Mouse (Mus musculus) heart, embryonic 14.5 days (tissue): ENCODE results near the gene Trem2. TPM values are rescaled to one million over a fixed set of nuclear protein-coding genes. Genes with fewer than 3 reads are reported as not detected.

ENCODE experiments used
- ATAC-seq: fragments of 200-750 bp; cut with Nextera tagmentation; 2 replicates; pipeline ENCODE4 v1.8.0; 2017; ENCODE audit warnings: low read depth, moderate TSS enrichment; ENCODE audit not compliant: insufficient number of reproducible peaks, insufficient read depth, low FRiP score
- H3K27ac ChIP-seq, 2 experiments: fragments of 200-500 bp in 1 of 2; fragments of 300-500 bp in 1 of 2; sonication (generic) in 1 of 2; replicated peaks in 1 of 2; 2 replicates each; pipeline ENCODE4 v1.5.1; 2012 to 2014; ENCODE audit warnings: low read depth in 2 of 2, low read length in 2 of 2, control low read depth in 1 of 2, mild to moderate bottlenecking in 1 of 2, mixed read lengths in 1 of 2; ENCODE audit not compliant: control insufficient read depth in 1 of 2, insufficient read depth in 1 of 2
- H3K27me3 ChIP-seq: fragments of 300-500 bp; sonication (generic); 2 replicates; pipeline ENCODE4 v1.6.1; 2014; ENCODE audit warnings: mild to moderate bottlenecking, low read length, control low read depth; ENCODE audit not compliant: control insufficient read depth, insufficient read depth
- H3K36me3 ChIP-seq: fragments of 300-500 bp; sonication (generic); 2 replicates; pipeline ENCODE4 v1.6.1; 2014; ENCODE audit warnings: mild to moderate bottlenecking, control low read depth, low read length, mixed read lengths; ENCODE audit not compliant: control insufficient read depth, insufficient read depth
- H3K4me1 ChIP-seq, 2 experiments: fragments of 200-500 bp in 1 of 2; fragments of 300-500 bp in 1 of 2; sonication (generic) in 1 of 2; 2 replicates each; pipeline ENCODE4 v1.6.1; 2012 to 2014; ENCODE audit warnings: low read length in 2 of 2, control low read depth in 1 of 2, mixed read lengths in 1 of 2; ENCODE audit not compliant: control insufficient read depth in 2 of 2, insufficient read depth in 2 of 2
- H3K4me2 ChIP-seq: fragments of 300-500 bp; sonication (generic); 2 replicates; pipeline ENCODE4 v1.6.1; 2014; ENCODE audit warnings: mild to moderate bottlenecking, low read length
- H3K4me3 ChIP-seq, 2 experiments: fragments of 200-500 bp in 1 of 2; fragments of 300-500 bp in 1 of 2; sonication (generic) in 1 of 2; 2 replicates each; pipeline ENCODE4 v1.5.1; 2012 to 2014; ENCODE audit warnings: low read length in 2 of 2, mild to moderate bottlenecking in 2 of 2, control low read depth in 1 of 2, low read depth in 1 of 2, moderate library complexity in 1 of 2; ENCODE audit not compliant: control insufficient read depth in 1 of 2, insufficient read depth in 1 of 2
- H3K9ac ChIP-seq: fragments of 300-500 bp; sonication (generic); 2 replicates; pipeline ENCODE4 v1.6.1; 2014; ENCODE audit warnings: mild to moderate bottlenecking, low read length
- H3K9me3 ChIP-seq: fragments of 300-500 bp; sonication (generic); 2 replicates; pipeline ENCODE4 v1.6.1; 2016; ENCODE audit warnings: low read length, control low read depth; ENCODE audit not compliant: control insufficient read depth
- WGBS: fragments of 180-500 bp; shearing (Covaris S2); extraction: QIAGEN DNeasy Blood & Tissue Kit; methylation state at CpG from one replicate; pipeline ENCODE4 v1.1.7; 2014; 5-methylcytosine and 5-hydroxymethylcytosine counted together
- polyA plus RNA-seq: library from polyadenylated mRNA; unstranded; fragments of >200 nt; fragmentation: Nextera tagmentation; extraction: Ambion mirVana; gene quantifications from 2 replicates; pipeline ENCODE4 v1.2.1, GENCODE M21; 2014

Gene Trem2
- polyA plus RNA-seq, 1 experiment from 2014 or later, result 3.4 TPM

DNA sequence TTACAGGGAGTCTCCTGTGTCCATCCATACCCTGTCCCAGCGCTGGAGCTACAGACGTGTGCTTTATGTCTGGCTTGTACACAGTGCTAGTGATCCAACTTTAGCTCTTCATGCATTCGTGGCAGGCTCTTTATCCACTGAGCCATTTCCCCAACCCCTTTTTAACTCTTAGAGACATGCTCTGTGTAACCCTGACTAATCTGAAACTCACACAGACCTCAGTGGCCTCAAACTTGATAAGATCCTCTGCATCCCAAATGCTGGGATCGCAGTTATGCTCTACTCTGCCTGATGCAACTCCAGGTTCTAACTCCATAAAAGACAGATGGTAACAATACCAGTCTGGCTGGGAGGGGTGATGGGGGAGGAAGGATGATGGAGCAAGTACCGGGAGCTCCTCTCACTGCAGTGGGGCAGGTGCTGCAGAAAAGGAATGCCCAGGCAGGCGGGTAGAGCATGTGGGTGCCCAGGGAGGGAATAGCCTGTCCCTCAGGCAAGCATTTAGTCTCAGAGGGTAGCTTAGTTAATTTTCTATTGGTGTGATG lies 17.3 kb downstream of the Trem2 start:
- Histone ChIP-seq H3K4me2 (0 out of 2 replicates have a peak overlapping the region, but pooled peaks have one; percentile 44), H3K4me1 (peaks cover 24 to 32% of the 10 kb centered on the region in 2 experiments), H3K9ac (no peak overlapping the region), H3K27me3 (no peaks in the 10 kb centered on the region), H3K36me3 (no peaks in the 10 kb centered on the region), H3K27ac (peak overlapping the region in 1 of 2 experiments; percentile 68; a peak in 2 of 4 replicates), H3K4me3 (no peak overlapping the region), H3K9me3 (no peaks in the 10 kb centered on the region)
- 42% methylated on average over 6 of the region's 6 CpGs for WGBS
- no peak for ATAC-seq

DNA sequence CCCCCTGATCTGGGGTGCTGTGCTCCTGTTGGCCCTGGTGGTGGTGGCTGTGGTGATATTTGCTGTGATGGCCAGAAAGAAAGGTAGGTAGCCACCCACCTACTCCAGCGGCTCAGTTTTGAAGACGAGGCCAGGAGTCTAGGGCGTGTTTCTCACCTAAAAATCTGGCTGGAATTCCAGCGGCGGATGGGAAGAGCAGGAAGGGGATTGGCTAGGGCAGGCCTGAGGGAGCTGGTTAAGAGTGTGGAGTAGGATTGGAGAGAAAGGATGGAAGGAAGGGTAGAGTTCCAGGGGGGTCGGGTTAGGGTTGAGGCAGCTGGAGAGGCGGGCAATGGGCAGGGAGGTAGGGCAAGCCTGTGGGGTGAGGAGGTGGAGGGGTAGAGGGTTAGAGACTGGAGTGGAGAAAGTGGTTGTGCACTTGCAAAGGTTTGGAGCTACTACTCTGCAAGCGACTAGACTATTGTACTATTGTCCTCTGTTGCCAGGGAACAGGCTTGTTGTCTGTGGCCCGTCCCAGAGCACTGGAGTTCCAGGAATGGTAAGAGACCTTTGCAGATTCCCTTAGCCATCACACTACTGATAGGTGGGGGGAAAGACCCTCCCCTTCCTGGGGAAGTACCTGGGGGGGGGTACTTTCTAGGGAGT lies 19.4 kb downstream of the Trem2 start:
- H3K4me2 ChIP-seq, result no peak overlapping the region
- ATAC-seq, result no peak; the same call in 1 of the 2 replicates
- no peaks in the 10 kb centered on the region for H3K9me3 ChIP-seq
- H3K36me3 ChIP-seq, result no peaks in the 10 kb centered on the region
- H3K27me3 ChIP-seq, result no peaks in the 10 kb centered on the region
- WGBS, result 68% methylated on average over 9 of the region's 9 CpGs
- no peak overlapping the region for H3K27ac ChIP-seq
- no peak overlapping the region for H3K9ac ChIP-seq
- H3K4me3 ChIP-seq, result no peak overlapping the region
- H3K4me1 ChIP-seq, result peaks cover 24 to 27% of the 10 kb centered on the region in 2 experiments

DNA sequence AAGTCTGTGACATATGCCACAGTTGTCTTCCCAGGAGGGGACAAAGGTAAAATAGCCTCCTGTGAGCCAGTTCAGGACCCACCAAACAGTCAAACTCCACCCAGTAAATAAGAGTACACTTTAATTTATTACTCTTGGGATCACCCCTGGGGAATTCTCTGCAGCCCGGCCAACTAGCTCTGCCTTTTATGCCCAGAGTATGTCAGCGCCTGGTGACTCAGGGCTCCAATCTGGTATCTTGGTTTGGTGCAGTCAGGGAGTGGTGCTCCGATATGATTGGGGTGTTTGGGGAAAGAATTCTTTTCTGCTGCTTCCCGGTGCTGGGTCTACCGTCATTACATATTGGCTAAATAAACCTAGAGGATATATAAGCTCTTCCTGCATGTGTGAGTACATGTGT lies 20.6 kb downstream of the Trem2 start:
- H3K27ac ChIP-seq, result no peak overlapping the region
- H3K4me2 ChIP-seq, result no peak overlapping the region
- H3K9ac ChIP-seq, result no peak overlapping the region
- H3K4me3 ChIP-seq, result no peak overlapping the region
- WGBS, result 59% methylated on average over 5 of the region's 5 CpGs
- ATAC-seq, result no peak
- no peaks in the 10 kb centered on the region for H3K9me3 ChIP-seq
- no peaks in the 10 kb centered on the region for H3K36me3 ChIP-seq
- H3K27me3 ChIP-seq, result no peaks in the 10 kb centered on the region
- H3K4me1 ChIP-seq, result peaks cover 17 to 19% of the 10 kb centered on the region in 2 experiments

DNA sequence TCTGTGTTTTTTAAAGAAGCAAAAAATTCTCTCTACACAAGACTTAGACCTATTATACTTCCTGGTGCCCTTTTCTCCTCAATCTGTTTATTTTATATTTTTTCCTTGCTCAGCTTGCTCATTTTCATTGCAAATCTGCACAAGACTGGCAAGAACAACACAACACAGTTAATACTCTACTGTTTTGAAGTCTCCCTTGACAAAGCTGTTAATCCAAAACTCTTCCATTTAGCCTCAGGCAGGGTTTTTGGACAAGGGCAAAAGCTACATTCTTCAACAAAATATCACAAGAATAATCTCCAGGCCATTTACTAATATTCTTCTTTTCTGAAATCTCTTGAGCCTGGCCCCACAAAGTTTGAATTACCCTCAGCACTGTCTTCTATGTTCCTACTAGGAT lies 25.4 kb downstream of the Trem2 start:
- no peaks in the 10 kb centered on the region for H3K9me3 ChIP-seq
- no peak overlapping the region for H3K4me3 ChIP-seq
- H3K4me1 ChIP-seq, result no peaks in the 10 kb centered on the region
- no peak for ATAC-seq
- H3K4me2 ChIP-seq, result no peak overlapping the region
- no peak overlapping the region for H3K9ac ChIP-seq
- H3K27me3 ChIP-seq, result no peaks in the 10 kb centered on the region
- H3K36me3 ChIP-seq, result no peaks in the 10 kb centered on the region
- H3K27ac ChIP-seq, result no peak overlapping the region

DNA sequence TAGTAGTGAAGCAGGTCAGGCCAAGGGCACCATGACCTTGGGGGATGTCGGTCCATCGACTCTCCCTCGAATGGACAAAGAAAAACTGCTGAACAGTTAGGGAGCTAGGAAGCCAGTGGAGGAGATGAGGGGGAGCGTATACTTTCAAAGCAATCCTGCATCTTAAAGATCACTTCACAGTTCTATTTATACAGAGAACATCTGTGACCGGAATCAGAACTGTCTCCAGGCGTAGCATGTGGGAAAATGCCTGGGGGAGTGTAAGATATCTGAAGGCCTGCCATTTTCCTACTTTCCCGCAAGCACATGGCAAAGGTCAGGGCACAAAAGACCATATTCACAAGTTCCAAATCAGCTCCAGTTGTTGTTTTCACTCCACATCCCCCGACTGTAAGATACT lies 26.8 kb downstream of the Trem2 start:
- H3K4me3 ChIP-seq, result no peak overlapping the region
- WGBS, result 71% methylated on average over 8 of the region's 8 CpGs
- no peak overlapping the region for H3K9ac ChIP-seq
- H3K27me3 ChIP-seq, result no peaks in the 10 kb centered on the region
- no peak overlapping the region for H3K27ac ChIP-seq
- no peak for ATAC-seq
- H3K4me2 ChIP-seq, result no peak overlapping the region
- no peaks in the 10 kb centered on the region for H3K4me1 ChIP-seq
- H3K36me3 ChIP-seq, result no peaks in the 10 kb centered on the region
- H3K9me3 ChIP-seq, result no peaks in the 10 kb centered on the region

DNA sequence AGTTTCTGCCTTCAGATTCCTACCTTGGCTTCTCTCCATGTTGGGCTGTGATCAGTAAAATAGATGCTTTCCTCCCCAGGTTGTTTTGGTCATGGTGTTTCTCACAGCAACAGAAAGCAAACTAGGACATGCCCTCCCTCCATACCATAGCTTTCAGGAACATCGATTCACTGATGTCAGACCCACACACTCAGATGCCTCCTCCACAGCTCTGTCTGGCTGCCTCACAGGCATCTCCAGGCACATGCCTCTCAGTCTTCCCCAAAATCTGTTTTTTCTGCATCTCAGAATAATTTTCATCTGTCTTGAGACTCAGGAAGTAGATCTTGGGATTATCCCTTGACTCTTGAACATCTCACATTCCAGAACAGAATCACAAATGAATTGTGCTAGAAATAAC lies 29.9 kb downstream of the Trem2 start:
- H3K9ac ChIP-seq, result no peak overlapping the region
- no peaks in the 10 kb centered on the region for H3K9me3 ChIP-seq
- no peak for ATAC-seq
- H3K4me3 ChIP-seq, result no peak overlapping the region
- H3K4me2 ChIP-seq, result no peak overlapping the region
- no peak overlapping the region for H3K27ac ChIP-seq
- H3K4me1 ChIP-seq, result no peaks in the 10 kb centered on the region
- H3K36me3 ChIP-seq, result no peaks in the 10 kb centered on the region
- H3K27me3 ChIP-seq, result no peaks in the 10 kb centered on the region
- WGBS, result 86% methylated on average over 1 of the region's 1 CpGs

DNA sequence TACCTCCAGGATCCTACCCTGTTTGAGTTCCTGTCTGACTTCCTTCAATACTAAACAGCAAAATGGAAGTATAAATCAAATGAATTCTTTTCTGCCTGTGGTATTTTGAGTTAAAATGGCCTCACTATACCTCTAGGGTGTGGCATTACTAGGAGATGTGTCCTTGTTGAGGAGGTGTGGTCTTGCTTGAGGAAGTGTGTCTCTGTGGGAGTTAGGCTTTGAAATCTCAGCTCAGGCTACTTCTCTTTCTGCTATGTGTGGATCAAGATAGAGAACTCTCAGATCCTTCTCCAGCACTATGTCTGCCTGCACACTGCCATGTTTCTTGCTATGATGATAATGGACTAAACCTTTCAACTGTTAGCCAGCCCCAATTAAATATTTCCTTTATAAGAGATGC lies 32.8 kb downstream of the Trem2 start:
- Histone ChIP-seq H3K36me3 (no peaks in the 10 kb centered on the region), H3K4me2 (no peak overlapping the region), H3K27ac (no peak overlapping the region), H3K9me3 (no peaks in the 10 kb centered on the region), H3K4me3 (no peak overlapping the region), H3K4me1 (no peaks in the 10 kb centered on the region), H3K9ac (no peak overlapping the region), H3K27me3 (no peaks in the 10 kb centered on the region)
- no peak for ATAC-seq
